Comparison of ENCODE assay signal across 11 mouse cellular contexts in the genomic region with DNA sequence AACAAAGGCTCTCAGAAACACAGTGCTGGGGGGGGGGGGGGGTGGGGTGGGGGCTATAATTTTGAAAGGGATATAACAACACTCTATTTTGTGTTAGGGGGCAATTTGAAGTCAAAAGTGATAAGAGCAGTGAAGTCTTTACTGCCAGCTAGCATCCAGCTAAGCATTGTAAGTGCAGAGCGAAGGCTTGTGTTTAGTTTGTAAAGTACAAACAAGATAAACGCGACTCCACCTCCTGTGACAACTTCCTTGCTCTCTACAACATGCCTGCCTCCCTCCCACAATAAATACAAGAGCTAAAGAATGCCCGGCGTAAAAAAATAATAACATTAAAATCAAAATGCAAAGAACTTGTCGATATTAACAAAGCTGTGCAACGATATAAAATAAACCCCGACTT. TPM values are rescaled to one million over a fixed set of nuclear protein-coding genes. Genes with fewer than 3 reads are reported as not detected.
DNase-seq lines count a peak whose midpoint lies in the region; ATAC-seq and TF ChIP-seq lines count a peak whose summit lies in the region.
"Had no signal": no experiment of that assay in that cellular context is flagged by ENCODE, and none has a peak within 500 bp of the region (broad histone marks: within the 10 kb centered on the region; RNA-seq: fewer than 3 reads in every experiment).

No protein-coding gene starts in this region.

- peak overlapping the region; percentile 28 for H3K4me2 ChIP-seq in liver, embryonic 13.5 days

- no peak for ATAC-seq in liver, embryonic 13.5 days (ENCODE audit: low read depth)
- ATAC-seq in megakaryocyte-erythroid progenitor cell, adult 5-6 weeks (replicated peaks; ENCODE audit: low FRiP score, low TSS enrichment, poor library complexity, severe bottlenecking), result no peak

- intact Hi-C loops in left cerebral cortex, adult 2 months (cut with DNase I), result no loop called here

- peak; percentile 84 for DNase-seq in heart, adult 11 months
- DNase-seq in heart, postnatal 4 days, result no peak
- no peak for DNase-seq in left cerebral cortex, adult 2 months (ENCODE audit: extremely low spot score in 1 of 2, low spot score in 2 of 2)
- DNase-seq in left cerebral cortex, adult 8-10 months (ENCODE audit: low spot score in 2 of 2), result no peak
- DNase-seq in liver, embryonic 13.5 days, result no peak
- no peak for DNase-seq in retina, postnatal 1 day
- DNase-seq: cerebellum, postnatal 10 days; right cerebral cortex, adult 18-20 months had no signal

- H3K27me3 ChIP-seq in liver, embryonic 13.5 days, result no peaks in the 10 kb centered on the region

- no peaks in the 10 kb centered on the region for H3K9me3 ChIP-seq in liver, embryonic 13.5 days (replicated peaks)
- H3K9me3 ChIP-seq: forebrain, embryonic 10.5 days had no signal

- WGBS in liver, embryonic 13.5 days (ENCODE audit: insufficient replicate concordance), result 55% methylated on average over 8 of the region's 8 CpGs

- H3K4me1 ChIP-seq in cortical plate, adult 2 months (ENCODE audit: control insufficient read depth, insufficient read depth, low read length), result peaks cover 12% of the 10 kb centered on the region
- peaks cover 53% of the 10 kb centered on the region for H3K4me1 ChIP-seq in liver, embryonic 13.5 days (replicated peaks)

- no peaks in the 10 kb centered on the region for H3K36me3 ChIP-seq in liver, embryonic 13.5 days

- H3K27ac ChIP-seq in left cerebral cortex, adult 2 months, result peak overlapping the region; percentile 64; the same call in 1 of the 2 replicates
- H3K27ac ChIP-seq in cortical plate, adult 2 months (ENCODE audit: insufficient read depth, low read length), result 0 out of 2 replicates have a peak overlapping the region, but pooled peaks have one; percentile 5
- peak overlapping the region; percentile 73 for H3K27ac ChIP-seq in liver, embryonic 13.5 days

- H3K4me3 ChIP-seq in left cerebral cortex, adult 2 months, result no peak overlapping the region; the same call in 1 of the 2 replicates
- H3K4me3 ChIP-seq in cortical plate, adult 2 months (ENCODE audit: insufficient read depth, low read length), result no peak overlapping the region
- no peak overlapping the region for H3K4me3 ChIP-seq in liver, embryonic 13.5 days (replicated peaks)
- H3K4me3 ChIP-seq: forebrain, embryonic 10.5 days had no signal

- TF ChIP-seq POLR2A in cortical plate, adult 2 months (IDR thresholded peaks at IDR 0.05; ENCODE audit: extremely low read depth, insufficient read depth, low read length), result no peak

- TF ChIP-seq CTCF in left cerebral cortex, adult 2 months (IDR thresholded peaks at IDR 0.05), result no peak
- TF ChIP-seq CTCF in cortical plate, adult 2 months (IDR thresholded peaks at IDR 0.05; ENCODE audit: extremely low read depth, insufficient read depth, low read length), result no peak

- no peak overlapping the region for H3K9ac ChIP-seq in liver, embryonic 13.5 days

RNA-seq across cellular contexts. Expression of a gene that starts 40.5 kb away (rescaled TPM):
- total RNA-seq in heart, postnatal 4 days (2021), result 100 to 1,000 TPM; 241 to 243 TPM
- total RNA-seq in left cerebral cortex, adult 2 months (2021), result 1,000 to 10,000 TPM; 1,405 to 1,415 TPM
- total RNA-seq in left cerebral cortex, adult 8-10 months (2022), result 1,000 to 10,000 TPM; 1,370 to 1,422 (median 1,398) TPM
- polyA plus RNA-seq in cortical plate, adult 2 months (2012; rRNA removed), result 1,072 and 1,099 TPM in 2 replicates
- 17.2 and 20.1 TPM in 2 replicates for polyA plus RNA-seq in liver, embryonic 13.5 days (2015; fragmentation: Nextera tagmentation; extraction: Ambion mirVana)
- 0.83 and 2.8 TPM in 2 replicates for total RNA-seq in megakaryocyte-erythroid progenitor cell, adult 5-6 weeks (2014; fragmentation: Nextera tagmentation)
- 2.8 and 3.0 TPM in 2 replicates for total RNA-seq in megakaryocyte-erythroid progenitor cell, adult 5-6 weeks (2017)

Comparison
In these comparisons a context has a peak if more than half of its experiments do, and no peak if none do; other contexts are left out.
1. H3K27ac ChIP-seq: peak in every context shown above with its lines; median percentile 73 in liver, embryonic 13.5 days; 64 in left cerebral cortex, adult 2 months; 5 in cortical plate, adult 2 months.
2. RNA of a gene that starts 40.5 kb away (total RNA-seq): 1,405 to 1,415 TPM in left cerebral cortex, adult 2 months, 1,370 to 1,422 TPM in left cerebral cortex, adult 8-10 months and 241 to 243 TPM in heart, postnatal 4 days; 0.83 to 3.0 TPM in megakaryocyte-erythroid progenitor cell, adult 5-6 weeks; every median in the first group is over 10 times any median in the second.